8 mouse cellular contexts compared by ENCODE assay signal in genomic region chr1:59684819-59685755, GRCm38 (mm10). TPM values are rescaled to one million over a fixed set of nuclear protein-coding genes. Genes with fewer than 3 reads are reported as not detected.
A peak's percentile ranks its signal among the peaks of the same experiment; 100 is the strongest.
DNase-seq lines count a peak whose midpoint lies in the region; ATAC-seq and TF ChIP-seq lines count a peak whose summit lies in the region.

Gene Nop58, plus strand, starts transcription at chr1:59684971.

- peak within 1 kb of the TSS; percentile 90 for H3K27ac ChIP-seq in hindbrain, embryonic 13.5 days

- H3K4me3 ChIP-seq in hindbrain, embryonic 13.5 days: peak within 1 kb of the TSS; percentile 84

- H3K27me3 ChIP-seq in Patski: no peaks in the 10 kb centered on the region
- H3K27me3 ChIP-seq in hindbrain, embryonic 13.5 days: peaks cover 20% of the 10 kb centered on the region; the same call in 1 of the 2 replicates

- peak; percentile 69 for ATAC-seq in Patski
- ATAC-seq in hindbrain, embryonic 13.5 days (ENCODE audit: low FRiP score): peak; percentile 99

- peak within 1 kb of the TSS; percentile 85 for H3K4me2 ChIP-seq in hindbrain, embryonic 13.5 days

- POLR2A ChIA-PET in Patski (lab: Charles Lee): interaction anchor here (0.6 to 0.9 kb wide), 4 partner anchors 17 to 1089 kb away, joined by 3 read pairs; no protein-coding TSS in a partner anchor

- under 1% methylated on average over 49 of the region's 49 CpGs for WGBS in hindbrain, embryonic 13.5 days

- no peaks in the 10 kb centered on the region for H3K9me3 ChIP-seq in hindbrain, embryonic 13.5 days

- peaks cover 19% of the 10 kb centered on the region for H3K4me1 ChIP-seq in hindbrain, embryonic 13.5 days (replicated peaks)

- DNase-seq in Patski (ENCODE audit: low read depth, low spot score): peak; percentile 78
- DNase-seq in cerebellum, postnatal 14 days: peak; percentile 86 to 91
- DNase-seq in frontal cortex, postnatal 14 days (ENCODE audit: low spot score in 2 of 2): peak; percentile 82 to 88
- peak; percentile 63 to 74 for DNase-seq in layer of hippocampus, postnatal 25 days (ENCODE audit: extremely low spot score in 1 of 2, low spot score in 1 of 2)
- DNase-seq in lung, postnatal 25 days (ENCODE audit: low spot score): peak; percentile 96
- peak; percentile 97 for DNase-seq in retina, embryonic 14.5 days (ENCODE audit: low spot score)
- peak; percentile 80 for DNase-seq in thymus, postnatal 4 days

- peaks cover 5% of the 10 kb centered on the region for H3K36me3 ChIP-seq in hindbrain, embryonic 13.5 days

- in situ Hi-C loops in Patski (cut with MboI; ENCODE audit: low pct_unique_long_range_greater_than_20kb): no loop called here

- CTCF ChIA-PET in Patski (lab: Charles Lee): interaction anchor here (1.2 to 1.4 kb wide), 2 partner anchors 10 to 14 kb away, joined by 4 to 6 read pairs; no protein-coding TSS in a partner anchor

- peak within 1 kb of the TSS; percentile 82 for H3K9ac ChIP-seq in hindbrain, embryonic 13.5 days

- no peak for TF ChIP-seq CTCF in Patski (IDR thresholded peaks at IDR 0.05)

RNA-seq across cellular contexts. Expression of gene Nop58, which starts in this region (rescaled TPM):
- polyA plus RNA-seq in Patski (2021): 189 TPM
- polyA plus RNA-seq in hindbrain, embryonic 13.5 days (2015; fragmentation: Nextera tagmentation; extraction: Ambion mirVana): 168 and 175 TPM in 2 replicates
- 10 to 100 TPM; 58.7 to 60.7 TPM for total RNA-seq in layer of hippocampus, postnatal 25 days (2021)

Comparison
In these comparisons a context has a peak if more than half of its experiments do, and no peak if none do; other contexts are left out.
1. Peak in every context shown above with its lines: DNase-seq, ATAC-seq, H3K4me3 ChIP-seq and H3K27ac ChIP-seq.